Mouse (Mus musculus) embryonic facial prominence, embryonic 12.5 days (tissue): Measurements from ENCODE around the gene Gab2. TPM values are rescaled to one million over a fixed set of nuclear protein-coding genes. Genes with fewer than 3 reads are reported as not detected.
A peak's percentile ranks its signal among the peaks of the same experiment; 100 is the strongest.

ENCODE experiments used
- ATAC-seq: fragments of 200-750 bp; cut with Nextera tagmentation; 2 replicates; pipeline ENCODE4 v1.8.0; 2017; ENCODE audit not compliant: insufficient number of reproducible peaks, insufficient read depth, low FRiP score, low TSS enrichment
- H3K27ac ChIP-seq: fragments of 300-500 bp; sonication (generic); 2 replicates; pipeline ENCODE4 v1.5.1; 2016; ENCODE audit warnings: mild to moderate bottlenecking
- H3K27me3 ChIP-seq: fragments of 300-500 bp; sonication (generic); 2 replicates; pipeline ENCODE4 v1.6.1; 2016; ENCODE audit warnings: mild to moderate bottlenecking, moderate library complexity
- H3K36me3 ChIP-seq: fragments of 300-500 bp; sonication (generic); 2 replicates; pipeline ENCODE4 v1.6.1; 2016; ENCODE audit warnings: mild to moderate bottlenecking
- H3K4me1 ChIP-seq: fragments of 300-500 bp; sonication (generic); 2 replicates; pipeline ENCODE4 v1.6.1; 2016
- H3K4me2 ChIP-seq: fragments of 300-500 bp; sonication (generic); replicated peaks from 2 replicates; pipeline ENCODE4 v1.6.1; 2016; ENCODE audit warnings: mild to moderate bottlenecking, moderate library complexity
- H3K4me3 ChIP-seq: fragments of 300-500 bp; sonication (generic); 2 replicates; pipeline ENCODE4 v1.5.1; 2016; ENCODE audit warnings: mild to moderate bottlenecking
- H3K9ac ChIP-seq: fragments of 300-500 bp; sonication (generic); 2 replicates; pipeline ENCODE4 v1.6.1; 2016; ENCODE audit warnings: mild to moderate bottlenecking, moderate library complexity
- H3K9me3 ChIP-seq: fragments of 300-500 bp; sonication (generic); 2 replicates; pipeline ENCODE4 v1.6.1; 2016; ENCODE audit warnings: mild to moderate bottlenecking, moderate library complexity
- WGBS: fragments of 180-500 bp; shearing (Covaris S2); methylation state at CpG from one replicate; pipeline ENCODE4 v1.1.7; 2016; 5-methylcytosine and 5-hydroxymethylcytosine counted together
- polyA plus RNA-seq: library from polyadenylated mRNA; unstranded; fragments of >200 nt; fragmentation: Nextera tagmentation; extraction: Ambion mirVana; gene quantifications from 2 replicates; pipeline ENCODE4 v1.2.1, GENCODE M21; 2016

Gab2 gene
- polyA plus RNA-seq, 1 experiment from 2014 or later = 6.5 TPM

GRCm38 (mm10) chr7:97325156-97325985 lies 244.0 kb downstream of the Gab2 start:
- Histone ChIP-seq H3K36me3 (no peaks in the 10 kb centered on the region), H3K4me1 (peaks cover 16% of the 10 kb centered on the region), H3K27ac (no peak overlapping the region), H3K27me3 (peaks cover 36% of the 10 kb centered on the region), H3K9me3 (no peaks in the 10 kb centered on the region), H3K9ac (0 out of 2 replicates have a peak overlapping the region, but pooled peaks have one; percentile 10), H3K4me2 (peak overlapping the region; percentile 61), H3K4me3 (peak overlapping the region; percentile 39)
- WGBS = 10% methylated on average over 93 of the region's 96 CpGs
- no peak for ATAC-seq

GRCm38 (mm10) chr7:97327376-97327775 lies 246.0 kb downstream of the Gab2 start:
- ATAC-seq = no peak
- WGBS = 89% methylated on average over 4 of the region's 4 CpGs
- peaks cover 36% of the 10 kb centered on the region for H3K27me3 ChIP-seq
- H3K36me3 ChIP-seq = no peaks in the 10 kb centered on the region
- no peak overlapping the region for H3K4me3 ChIP-seq
- peaks cover 25% of the 10 kb centered on the region for H3K4me1 ChIP-seq
- no peak overlapping the region for H3K4me2 ChIP-seq
- H3K27ac ChIP-seq = no peak overlapping the region
- no peaks in the 10 kb centered on the region for H3K9me3 ChIP-seq
- H3K9ac ChIP-seq = no peak overlapping the region

- H3K4me1 ChIP-seq = peaks cover 33% of the 10 kb centered on the region
Observed at GRCm38 (mm10) chr7:97328891-97329588, 247.7 kb downstream of the Gab2 start.

GRCm38 (mm10) chr7:97329676-97330075 lies 248.3 kb downstream of the Gab2 start:
- Histone ChIP-seq H3K36me3 (no peaks in the 10 kb centered on the region), H3K4me2 (no peak overlapping the region), H3K27ac (no peak overlapping the region), H3K4me1 (peaks cover 33% of the 10 kb centered on the region), H3K27me3 (peaks cover 29% of the 10 kb centered on the region), H3K9ac (no peak overlapping the region), H3K9me3 (no peaks in the 10 kb centered on the region), H3K4me3 (no peak overlapping the region)
- WGBS = 87% methylated on average over 3 of the region's 3 CpGs
- ATAC-seq = no peak

More at GRCm38 (mm10) chr7:97328891-97329588, 247.7 kb downstream of the Gab2 start:
- Histone ChIP-seq H3K9me3 (no peaks in the 10 kb centered on the region), H3K4me2 (no peak overlapping the region), H3K27ac (no peak overlapping the region), H3K9ac (no peak overlapping the region), H3K27me3 (peaks cover 35% of the 10 kb centered on the region), H3K36me3 (no peaks in the 10 kb centered on the region), H3K4me3 (no peak overlapping the region)
- WGBS = 58% methylated on average over 13 of the region's 13 CpGs
- no peak for ATAC-seq

GRCm38 (mm10) chr7:97330931-97331645 lies 249.7 kb downstream of the Gab2 start:
- H3K9ac ChIP-seq = peak overlapping the region; percentile 73
- H3K27ac ChIP-seq = no peak overlapping the region

GRCm38 (mm10) chr7:97331726-97332666 lies 250.6 kb downstream of the Gab2 start, which contains the start of the genes Usp35 and Kctd21:
TSS of gene Usp35 (minus strand) at chr7:97332020.
TSS of gene Kctd21 (plus strand) at chr7:97332327.
- peak within 1 kb of the TSS; percentile 57 for H3K4me3 ChIP-seq
- no peak within 1 kb of the TSS for H3K27ac ChIP-seq
- ATAC-seq = peak; percentile 99
- H3K36me3 ChIP-seq = no peaks in the 10 kb centered on the region
- peaks cover 6% of the 10 kb centered on the region; the same call in 1 of the 2 replicates for H3K27me3 ChIP-seq
- WGBS = under 1% methylated on average over 68 of the region's 68 CpGs
- peaks cover 24% of the 10 kb centered on the region for H3K4me1 ChIP-seq
- peak within 1 kb of the TSS; percentile 61 for H3K4me2 ChIP-seq
- H3K9ac ChIP-seq = peak within 1 kb of the TSS; percentile 73
- no peaks in the 10 kb centered on the region for H3K9me3 ChIP-seq

More at GRCm38 (mm10) chr7:97330931-97331645, 249.7 kb downstream of the Gab2 start:
- ATAC-seq = no peak
- Histone ChIP-seq H3K9me3 (no peaks in the 10 kb centered on the region), H3K27me3 (peaks cover 15% of the 10 kb centered on the region), H3K36me3 (no peaks in the 10 kb centered on the region), H3K4me3 (peak overlapping the region; percentile 57), H3K4me2 (peak overlapping the region; percentile 61), H3K4me1 (peaks cover 24% of the 10 kb centered on the region)
- WGBS = 67% methylated on average over 11 of the region's 11 CpGs

GRCm38 (mm10) chr7:97332667-97333041 lies 251.3 kb downstream of the Gab2 start:
- Histone ChIP-seq H3K9me3 (no peaks in the 10 kb centered on the region), H3K4me3 (peak overlapping the region; percentile 57), H3K4me1 (peaks cover 24% of the 10 kb centered on the region), H3K36me3 (no peaks in the 10 kb centered on the region), H3K27ac (no peak overlapping the region), H3K4me2 (peak overlapping the region; percentile 61), H3K27me3 (no peaks in the 10 kb centered on the region), H3K9ac (peak overlapping the region; percentile 73)
- 6% methylated on average over 9 of the region's 9 CpGs for WGBS
- no peak for ATAC-seq

GRCm38 (mm10) chr7:97333113-97333898 lies 251.9 kb downstream of the Gab2 start:
- Histone ChIP-seq H3K4me2 (peak overlapping the region; percentile 61), H3K9ac (peak overlapping the region; percentile 73; the same call in 1 of the 2 replicates), H3K9me3 (no peaks in the 10 kb centered on the region), H3K4me1 (peaks cover 24% of the 10 kb centered on the region), H3K27ac (no peak overlapping the region), H3K4me3 (peak overlapping the region; percentile 57; the same call in 1 of the 2 replicates), H3K27me3 (no peaks in the 10 kb centered on the region), H3K36me3 (no peaks in the 10 kb centered on the region)
- no peak for ATAC-seq
- 85% methylated on average over 6 of the region's 6 CpGs for WGBS

GRCm38 (mm10) chr7:97334406-97334805 lies 253.0 kb downstream of the Gab2 start:
- no peak for ATAC-seq
- Histone ChIP-seq H3K9me3 (no peaks in the 10 kb centered on the region), H3K27me3 (no peaks in the 10 kb centered on the region), H3K4me1 (peaks cover 19% of the 10 kb centered on the region; the same call in 1 of the 2 replicates), H3K4me3 (no peak overlapping the region), H3K4me2 (no peak overlapping the region), H3K9ac (no peak overlapping the region), H3K36me3 (no peaks in the 10 kb centered on the region), H3K27ac (no peak overlapping the region)
- WGBS = 98% methylated on average over 2 of the region's 2 CpGs

- H3K27ac ChIP-seq = no peak overlapping the region
- peaks cover 8% of the 10 kb centered on the region; the same call in 1 of the 2 replicates for H3K4me1 ChIP-seq
- ATAC-seq = no peak
- no peaks in the 10 kb centered on the region for H3K36me3 ChIP-seq
- 86% methylated on average over 1 of the region's 1 CpGs for WGBS
- no peaks in the 10 kb centered on the region for H3K9me3 ChIP-seq
- H3K27me3 ChIP-seq = no peaks in the 10 kb centered on the region
- H3K9ac ChIP-seq = no peak overlapping the region
- H3K4me2 ChIP-seq = no peak overlapping the region
- no peak overlapping the region for H3K4me3 ChIP-seq
Observed at GRCm38 (mm10) chr7:97336678-97337077, 255.3 kb downstream of the Gab2 start.
